Mouse (Mus musculus) lung, postnatal 0 days (tissue): ENCODE results near the gene Usp36. TPM values are rescaled to one million over a fixed set of nuclear protein-coding genes. Genes with fewer than 3 reads are reported as not detected.
A peak's percentile ranks its signal among the peaks of the same experiment; 100 is the strongest.

ENCODE experiments used
- ATAC-seq: fragments of 200-750 bp; cut with Nextera tagmentation; 2 replicates; pipeline ENCODE4 v1.8.0; 2017; ENCODE audit warnings: moderate library complexity
- DNase-seq: peaks from one replicate; pipeline ENCODE4 v3.0.0-alpha.2; 2016; ENCODE audit warnings: low spot score
- H3K27ac ChIP-seq: fragments of 300-500 bp; sonication (generic); 2 replicates; pipeline ENCODE4 v1.5.1; 2014; ENCODE audit warnings: antibody characterized with exemption, mild to moderate bottlenecking, low read length, mixed read lengths
- H3K27me3 ChIP-seq: fragments of 300-500 bp; sonication (generic); replicated peaks from 2 replicates; pipeline ENCODE4 v1.6.1; 2014; ENCODE audit warnings: low read length, mixed read lengths; ENCODE audit not compliant: insufficient read depth
- H3K36me3 ChIP-seq: fragments of 300-500 bp; sonication (generic); 2 replicates; pipeline ENCODE4 v1.6.1; 2014; ENCODE audit warnings: low read length, mixed read lengths; ENCODE audit not compliant: insufficient read depth
- H3K4me1 ChIP-seq: fragments of 300-500 bp; sonication (generic); 2 replicates; pipeline ENCODE4 v1.6.1; 2014; ENCODE audit warnings: antibody characterized with exemption, low read depth, low read length, mixed read lengths; ENCODE audit not compliant: insufficient read depth
- H3K4me2 ChIP-seq: fragments of 300-500 bp; sonication (generic); replicated peaks from 2 replicates; pipeline ENCODE4 v1.6.1; 2014; ENCODE audit warnings: low read depth, mild to moderate bottlenecking, low read length, moderate library complexity, mixed read lengths
- H3K4me3 ChIP-seq: fragments of 300-500 bp; sonication (generic); 2 replicates; pipeline ENCODE4 v1.5.1; 2014; ENCODE audit warnings: low read depth, low read length
- H3K9ac ChIP-seq: fragments of 300-500 bp; sonication (generic); replicated peaks from 2 replicates; pipeline ENCODE4 v1.6.1; 2014; ENCODE audit warnings: low read depth, mild to moderate bottlenecking
- H3K9me3 ChIP-seq: fragments of 300-500 bp; sonication (generic); 2 replicates; pipeline ENCODE4 v1.6.1; 2016; ENCODE audit warnings: low read length, mixed read lengths
- CTCF ChIP-seq: IDR thresholded peaks from 2 replicates; pipeline ENCODE4 v1.5.1; 2016; ENCODE audit warnings: antibody characterized with exemption, mild to moderate bottlenecking
- EP300 ChIP-seq: IDR thresholded peaks from 2 replicates; pipeline ENCODE4 v1.6.1; 2016; ENCODE audit warnings: antibody characterized with exemption, mild to moderate bottlenecking, control low read depth
- WGBS: fragments of 180-500 bp; shearing (Covaris S2); extraction: QIAGEN DNeasy Blood & Tissue Kit; methylation state at CpG from one replicate; pipeline ENCODE4 v1.1.7; 2014; 5-methylcytosine and 5-hydroxymethylcytosine counted together
- polyA plus RNA-seq: library from polyadenylated mRNA; unstranded; fragments of >200 nt; fragmentation: Nextera tagmentation; extraction: Ambion mirVana; gene quantifications from 2 replicates; pipeline ENCODE4 v1.2.1, GENCODE M21; 2015

Usp36 gene
- polyA plus RNA-seq, 1 experiment from 2014 or later = 11.8 TPM

- Histone ChIP-seq H3K36me3 (no peaks in the 10 kb centered on the region), H3K27ac (no peak overlapping the region), H3K4me2 (no peak overlapping the region), H3K4me1 (peaks cover 22% of the 10 kb centered on the region; the same call in 1 of the 2 replicates), H3K9ac (no peak overlapping the region), H3K9me3 (no peaks in the 10 kb centered on the region), H3K27me3 (no peaks in the 10 kb centered on the region), H3K4me3 (no peak overlapping the region)
- 87% methylated on average over 6 of the region's 6 CpGs for WGBS
- DNase-seq (no peak), ATAC-seq (no peak)
- TF ChIP-seq EP300 (no peak), CTCF (no peak)
Observed at GRCm38 (mm10) chr11:118243627-118244261, 46.3 kb downstream of the Usp36 start.

GRCm38 (mm10) chr11:118242506-118242905 is 47.5 kb downstream of the Usp36 start:
- H3K27me3 ChIP-seq = no peaks in the 10 kb centered on the region
- no peaks in the 10 kb centered on the region for H3K36me3 ChIP-seq
- no peak overlapping the region for H3K4me2 ChIP-seq
- DNase-seq = no peak
- H3K9me3 ChIP-seq = no peaks in the 10 kb centered on the region
- WGBS = 44% methylated on average over 4 of the region's 4 CpGs
- no peak overlapping the region for H3K27ac ChIP-seq
- peaks cover 27% of the 10 kb centered on the region; the same call in 1 of the 2 replicates for H3K4me1 ChIP-seq
- H3K4me3 ChIP-seq = no peak overlapping the region
- no peak for ATAC-seq
- no peak overlapping the region for H3K9ac ChIP-seq
- TF ChIP-seq EP300 = no peak
- TF ChIP-seq CTCF = no peak

- ATAC-seq = no peak
- DNase-seq = no peak
- no peak overlapping the region for H3K9ac ChIP-seq
- TF ChIP-seq EP300 = no peak
- TF ChIP-seq CTCF = no peak
- H3K27me3 ChIP-seq = no peaks in the 10 kb centered on the region
- no peak overlapping the region for H3K27ac ChIP-seq
- H3K4me2 ChIP-seq = no peak overlapping the region
- no peaks in the 10 kb centered on the region for H3K36me3 ChIP-seq
- H3K4me1 ChIP-seq = peaks cover 23% of the 10 kb centered on the region; the same call in 1 of the 2 replicates
- no peaks in the 10 kb centered on the region for H3K9me3 ChIP-seq
- H3K4me3 ChIP-seq = no peak overlapping the region
- 52% methylated on average over 4 of the region's 4 CpGs for WGBS
Observed at GRCm38 (mm10) chr11:118240388-118240787, 49.7 kb downstream of the Usp36 start.

DNA sequence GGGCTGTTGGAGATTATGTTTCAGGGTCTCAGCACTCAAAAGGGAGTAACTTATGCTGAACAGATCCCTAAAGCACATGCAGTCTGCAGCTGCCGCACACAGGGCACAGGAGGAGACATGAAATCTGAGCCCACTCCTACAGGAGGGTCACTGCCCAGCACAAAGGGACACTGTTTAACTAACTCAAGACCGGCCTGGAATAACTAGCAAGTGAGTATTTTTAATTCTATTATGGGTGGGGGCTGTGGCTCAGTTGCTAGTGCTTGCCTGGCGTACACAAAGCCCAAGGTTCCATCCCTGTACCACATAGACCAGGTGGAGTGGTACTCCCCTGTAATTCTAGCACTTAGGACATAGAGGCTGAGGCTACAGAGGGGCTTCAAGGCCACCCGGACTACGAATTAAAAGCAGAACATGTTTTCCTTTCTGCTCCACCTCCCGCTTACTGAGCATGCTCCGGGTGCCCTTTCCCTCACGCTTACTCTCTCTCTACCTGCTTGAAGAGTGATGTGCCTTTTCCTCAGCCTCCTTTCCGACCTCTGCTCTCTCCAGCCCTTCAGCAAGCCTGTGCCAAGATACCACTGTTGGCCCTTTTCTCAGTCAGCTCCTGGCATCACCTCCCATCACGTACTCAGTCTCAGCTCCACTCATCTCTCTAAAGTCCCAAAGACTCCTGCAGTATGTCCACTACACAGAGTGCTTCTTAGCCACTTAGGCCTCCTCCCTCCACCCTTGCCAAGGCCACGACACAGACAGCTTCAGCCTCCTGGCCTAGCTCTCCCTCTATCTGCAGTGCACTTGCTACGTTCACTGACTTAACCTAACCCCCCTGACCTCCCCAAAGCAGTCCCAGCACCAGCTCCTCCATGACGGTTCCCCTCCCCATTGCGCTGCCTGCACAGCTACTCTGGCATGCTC is 50.5 kb downstream of the Usp36 start:
- WGBS = 42% methylated on average over 14 of the region's 14 CpGs
- Histone ChIP-seq H3K4me2 (no peak overlapping the region), H3K36me3 (no peaks in the 10 kb centered on the region), H3K9ac (no peak overlapping the region), H3K27me3 (no peaks in the 10 kb centered on the region), H3K4me3 (no peak overlapping the region), H3K27ac (no peak overlapping the region), H3K9me3 (no peaks in the 10 kb centered on the region), H3K4me1 (peaks cover 23% of the 10 kb centered on the region; the same call in 1 of the 2 replicates)
- TF ChIP-seq EP300 (no peak), CTCF (no peak)
- DNase-seq = no peak
- ATAC-seq = no peak

- Histone ChIP-seq H3K36me3 (no peaks in the 10 kb centered on the region), H3K4me3 (no peak overlapping the region), H3K27ac (peak overlapping the region; percentile 54; the same call in 1 of the 2 replicates), H3K4me2 (no peak overlapping the region), H3K4me1 (peaks cover 30% of the 10 kb centered on the region; the same call in 1 of the 2 replicates), H3K9ac (no peak overlapping the region), H3K9me3 (no peaks in the 10 kb centered on the region), H3K27me3 (no peaks in the 10 kb centered on the region)
- ATAC-seq (peak; percentile 82), DNase-seq (peak; percentile 57)
- 58% methylated on average over 6 of the region's 6 CpGs for WGBS
- TF ChIP-seq EP300 (peak; percentile 57), CTCF (peak; percentile 31)
Observed at GRCm38 (mm10) chr11:118236520-118237190, 53.4 kb downstream of the Usp36 start.

DNA sequence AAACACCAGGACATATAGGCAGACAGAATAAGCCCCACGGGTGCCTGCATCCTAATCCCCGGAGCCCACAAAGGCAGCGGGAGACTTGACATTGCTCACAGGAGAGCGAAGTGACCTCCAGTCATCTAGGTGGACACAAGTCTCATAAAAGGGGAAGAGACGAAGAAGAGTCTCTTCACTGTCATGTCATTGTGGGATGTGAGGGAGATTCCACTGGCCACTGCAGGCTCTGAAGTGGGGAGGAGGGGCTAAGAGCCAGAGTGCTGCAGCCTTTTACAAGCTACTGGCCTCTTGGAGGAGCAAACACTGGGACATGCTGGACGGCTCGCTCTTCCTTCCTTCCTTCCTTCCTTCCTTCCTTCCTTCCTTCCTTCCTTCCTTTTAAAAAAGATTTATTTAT is 55.1 kb downstream of the Usp36 start:
- no peaks in the 10 kb centered on the region for H3K36me3 ChIP-seq
- DNase-seq (no peak), ATAC-seq (no peak)
- H3K4me3 ChIP-seq = no peak overlapping the region
- TF ChIP-seq CTCF (no peak), EP300 (no peak)
- peak overlapping the region; percentile 68 for H3K27ac ChIP-seq
- H3K4me1 ChIP-seq = peaks cover 24% of the 10 kb centered on the region; the same call in 1 of the 2 replicates
- no peaks in the 10 kb centered on the region for H3K27me3 ChIP-seq
- 59% methylated on average over 7 of the region's 7 CpGs for WGBS
- no peak overlapping the region for H3K4me2 ChIP-seq
- no peak overlapping the region for H3K9ac ChIP-seq
- no peaks in the 10 kb centered on the region for H3K9me3 ChIP-seq
